Mouse (Mus musculus) limb, embryonic 14.5 days (tissue): ENCODE measurements around the gene Rpl22l1. TPM values are rescaled to one million over a fixed set of nuclear protein-coding genes. Genes with fewer than 3 reads are reported as not detected.
"Not testable (repeated sequence)": the region's sequence is repeated elsewhere in the genome, so short reads cannot be mapped to it uniquely, and the experiment has no call there.

Experiments
- ATAC-seq: fragments of 200-750 bp; cut with Nextera tagmentation; 2 replicates; pipeline ENCODE4 v1.8.0; 2017; ENCODE audit warnings: low read depth, moderate number of reproducible peaks, moderate TSS enrichment; ENCODE audit not compliant: low FRiP score
- DNase-seq: peaks from one replicate; pipeline ENCODE4 v3.0.0-alpha.2; 2015; ENCODE audit warnings: low spot score
- H3K27ac ChIP-seq: fragments of 300-500 bp; sonication (generic); replicated peaks from 2 replicates; pipeline ENCODE4 v1.5.1; 2014; ENCODE audit warnings: low read depth, mild to moderate bottlenecking, low read length, moderate library complexity, mixed read lengths
- H3K27me3 ChIP-seq: fragments of 300-500 bp; sonication (generic); 2 replicates; pipeline ENCODE4 v1.6.1; 2014; ENCODE audit warnings: low read length, mixed read lengths; ENCODE audit not compliant: control insufficient read depth, insufficient read depth
- H3K36me3 ChIP-seq: fragments of 300-500 bp; sonication (generic); 2 replicates; pipeline ENCODE4 v1.6.1; 2014; ENCODE audit warnings: mild to moderate bottlenecking, low read length, moderate library complexity, mixed read lengths; ENCODE audit not compliant: control insufficient read depth, insufficient read depth
- H3K4me1 ChIP-seq: fragments of 300-500 bp; sonication (generic); 2 replicates; pipeline ENCODE4 v1.6.1; 2014; ENCODE audit warnings: antibody characterized with exemption, low read length, mixed read lengths; ENCODE audit not compliant: control insufficient read depth, insufficient read depth
- H3K4me2 ChIP-seq: fragments of 300-500 bp; sonication (generic); replicated peaks from 2 replicates; pipeline ENCODE4 v1.6.1; 2014; ENCODE audit warnings: low read depth, mild to moderate bottlenecking, low read length, moderate library complexity; ENCODE audit not compliant: severe bottlenecking
- H3K4me3 ChIP-seq: fragments of 300-500 bp; sonication (generic); replicated peaks from 2 replicates; pipeline ENCODE4 v1.5.1; 2014; ENCODE audit warnings: low read length
- H3K9ac ChIP-seq: fragments of 300-500 bp; sonication (generic); 2 replicates; pipeline ENCODE4 v1.6.1; 2014; ENCODE audit warnings: mild to moderate bottlenecking, low read depth, low read length, moderate library complexity; ENCODE audit not compliant: severe bottlenecking
- H3K9me3 ChIP-seq: fragments of 300-500 bp; sonication (generic); 2 replicates; pipeline ENCODE4 v1.6.1; 2016; ENCODE audit warnings: low read length; ENCODE audit not compliant: control insufficient read depth
- POLR2A ChIP-seq: fragments of 200-500 bp; IDR thresholded peaks from 2 replicates; pipeline ENCODE4 v1.8.0; 2012; ENCODE audit warnings: inconsistent platforms, mild to moderate bottlenecking, moderate library complexity, borderline replicate concordance; ENCODE audit not compliant: insufficient read depth, insufficient read length; ENCODE audit errors: extremely low read depth
- WGBS: fragments of 180-500 bp; shearing (Covaris S2); extraction: QIAGEN DNeasy Blood & Tissue Kit; methylation state at CpG from one replicate; pipeline ENCODE4 v1.1.7; 2014; 5-methylcytosine and 5-hydroxymethylcytosine counted together
- polyA plus RNA-seq, 2 experiments: library from polyadenylated mRNA; depleted of rRNA in 1 of 2; stranded (reverse) in 1 of 2; unstranded in 1 of 2; fragments of >200 nt; fragmentation: Nextera tagmentation in 1 of 2; extraction: Ambion mirVana in 1 of 2; gene quantifications; 2 replicates each; pipeline versions ENCODE4 v1.2.1 to v1.2.3; 2012 to 2014

Gene Rpl22l1
- polyA plus RNA-seq, 2 experiments = 322 to 519 TPM

DNA sequence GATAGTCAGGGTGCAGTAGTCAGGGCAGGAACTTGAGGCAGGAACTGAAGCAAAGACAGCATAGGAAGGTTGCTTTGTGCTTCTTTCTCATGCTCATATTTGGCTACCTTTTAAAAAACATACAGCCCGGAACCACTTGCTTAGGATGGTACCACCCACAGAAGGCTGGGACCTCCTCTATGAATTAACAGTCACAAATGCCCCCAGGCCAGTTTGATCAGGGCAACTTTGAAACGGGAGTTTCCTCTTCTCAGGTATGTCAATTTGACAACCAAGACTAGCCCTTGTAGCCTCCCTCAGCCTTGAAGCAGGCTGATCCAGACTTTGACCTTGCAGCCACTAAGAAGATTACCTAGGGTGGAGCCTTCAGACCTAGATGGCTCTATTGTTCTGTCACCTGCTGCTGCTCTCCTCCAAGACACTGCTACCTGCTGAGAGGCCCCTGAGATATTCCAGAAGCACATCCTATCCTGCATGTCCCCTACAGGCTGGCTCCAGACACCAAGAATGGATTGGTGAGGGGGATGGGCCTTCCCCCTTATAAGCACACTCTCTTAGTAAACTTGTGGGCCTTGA, 31.6 kb downstream of the Rpl22l1 start:
- Histone ChIP-seq H3K4me2 (no peak overlapping the region), H3K9me3 (no peaks in the 10 kb centered on the region), H3K36me3 (no peaks in the 10 kb centered on the region), H3K27me3 (no peaks in the 10 kb centered on the region), H3K4me3 (no peak overlapping the region), H3K9ac (no peak overlapping the region), H3K27ac (no peak overlapping the region), H3K4me1 (no peaks in the 10 kb centered on the region)
- ATAC-seq (no peak), DNase-seq (no peak)
- no peak for TF ChIP-seq POLR2A
- WGBS = 63% methylated on average over 2 of the region's 2 CpGs

GRCm38 (mm10) chr3:28841886-28842649, 36.8 kb downstream of the Rpl22l1 start:
- Histone ChIP-seq H3K4me1 (0 out of 2 replicates have a peak, but pooled peaks cover 2% of the 10 kb centered on the region), H3K4me2 (no peak overlapping the region), H3K9ac (no peak overlapping the region), H3K27me3 (no peaks in the 10 kb centered on the region), H3K4me3 (no peak overlapping the region), H3K36me3 (no peaks in the 10 kb centered on the region), H3K27ac (no peak overlapping the region), H3K9me3 (no peaks in the 10 kb centered on the region)
- no peak for TF ChIP-seq POLR2A
- DNase-seq (no peak), ATAC-seq (no peak)
- 18% methylated on average over 3 of the region's 3 CpGs for WGBS

DNA sequence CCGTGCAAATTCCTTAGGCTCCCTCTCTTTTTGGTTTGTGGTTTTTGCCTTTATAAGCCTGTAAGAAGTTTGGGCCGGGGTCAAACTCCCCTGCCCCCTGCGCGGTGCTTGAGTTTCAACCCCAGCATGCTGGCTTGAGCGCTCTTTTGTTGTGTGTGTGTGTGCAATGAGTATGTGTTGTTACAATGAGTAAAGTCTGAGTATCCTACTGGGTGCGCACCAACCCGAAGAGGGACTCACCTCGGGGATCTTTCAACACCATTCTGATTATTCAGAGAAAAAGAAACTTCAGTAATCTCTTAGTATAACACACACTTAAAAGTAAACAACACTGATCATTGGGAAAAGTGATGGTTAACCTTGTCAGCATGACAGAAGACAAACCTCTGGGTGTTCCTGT, 38.0 kb downstream of the Rpl22l1 start:
- TF ChIP-seq POLR2A = no peak
- Histone ChIP-seq H3K36me3 (no peaks in the 10 kb centered on the region), H3K9me3 (no peaks in the 10 kb centered on the region), H3K4me2 (no peak overlapping the region), H3K27me3 (no peaks in the 10 kb centered on the region), H3K27ac (no peak overlapping the region), H3K4me3 (no peak overlapping the region), H3K4me1 (0 out of 2 replicates have a peak, but pooled peaks cover 2% of the 10 kb centered on the region), H3K9ac (no peak overlapping the region)
- ATAC-seq (no peak), DNase-seq (no peak)
- 39% methylated on average over 8 of the region's 8 CpGs for WGBS

DNA sequence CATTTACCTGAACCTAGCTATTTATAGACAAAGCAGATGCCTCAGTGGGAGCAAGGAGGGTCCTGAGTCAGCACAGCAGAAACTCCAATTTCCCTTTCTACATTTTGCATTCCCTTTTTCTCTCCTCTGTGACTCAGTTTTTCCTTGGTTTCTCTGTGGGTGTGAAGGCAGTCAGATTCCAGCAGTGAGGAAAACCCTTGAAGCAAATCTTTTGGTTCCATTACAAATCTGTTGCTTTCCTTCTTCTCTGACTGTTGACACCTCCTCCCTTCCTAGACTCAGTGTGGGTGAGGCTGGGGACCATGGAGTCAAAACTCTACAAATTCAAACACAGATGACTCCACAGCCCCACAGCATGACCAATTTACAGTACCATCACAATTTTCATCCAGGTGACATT, 41.9 kb downstream of the Rpl22l1 start:
- Histone ChIP-seq H3K4me1 (0 out of 2 replicates have a peak, but pooled peaks cover 2% of the 10 kb centered on the region), H3K27me3 (no peaks in the 10 kb centered on the region), H3K4me3 (no peak overlapping the region), H3K36me3 (no peaks in the 10 kb centered on the region), H3K9ac (no peak overlapping the region), H3K27ac (no peak overlapping the region), H3K4me2 (no peak overlapping the region), H3K9me3 (no peaks in the 10 kb centered on the region)
- ATAC-seq (no peak), DNase-seq (no peak)
- no peak for TF ChIP-seq POLR2A

GRCm38 (mm10) chr3:28852174-28852573, 46.9 kb downstream of the Rpl22l1 start:
- 85% methylated on average over 3 of the region's 3 CpGs for WGBS
- H3K36me3 ChIP-seq, DNase-seq, H3K27me3 ChIP-seq, H3K9me3 ChIP-seq, H3K27ac ChIP-seq, ATAC-seq, H3K4me3 ChIP-seq, H3K9ac ChIP-seq, H3K4me2 ChIP-seq, H3K4me1 ChIP-seq: not testable (repeated sequence)

Other genes with a start within 250 kb of the Rpl22l1 start
- gene Slc2a2, start 107.5 kb upstream of the Rpl22l1 start, polyA plus RNA-seq (2012; rRNA removed) = 0.06 and 0.08 TPM in 2 replicates
- not detected in 2 replicates for gene Slc2a2, start 107.5 kb upstream of the Rpl22l1 start, polyA plus RNA-seq (2014; fragmentation: Nextera tagmentation; extraction: Ambion mirVana)
- gene Eif5a2, start 24.2 kb upstream of the Rpl22l1 start, polyA plus RNA-seq (2012; rRNA removed) = 7.2 and 7.8 TPM in 2 replicates
- 9.6 and 9.9 TPM in 2 replicates for gene Eif5a2, start 24.2 kb upstream of the Rpl22l1 start, polyA plus RNA-seq (2014; fragmentation: Nextera tagmentation; extraction: Ambion mirVana)
- gene Gm1527, start 87.2 kb downstream of the Rpl22l1 start, polyA plus RNA-seq (2012; rRNA removed) = not detected in 2 replicates
- gene Gm1527, start 87.2 kb downstream of the Rpl22l1 start, polyA plus RNA-seq (2014; fragmentation: Nextera tagmentation; extraction: Ambion mirVana) = not detected in 2 replicates